Mouse (Mus musculus) intestine, postnatal 0 days (tissue): ENCODE measurements around the gene Pgpep1. TPM values are rescaled to one million over a fixed set of nuclear protein-coding genes. Genes with fewer than 3 reads are reported as not detected.

Source experiments
- ATAC-seq: fragments of 200-750 bp; cut with Nextera tagmentation; 2 replicates; pipeline ENCODE4 v1.8.0; 2017; ENCODE audit warnings: mild to moderate bottlenecking, moderate TSS enrichment, moderate library complexity
- H3K27ac ChIP-seq: fragments of 300-500 bp; sonication (generic); 2 replicates; pipeline ENCODE4 v1.5.1; 2014; ENCODE audit warnings: mild to moderate bottlenecking, low read depth, low read length, moderate library complexity
- H3K27me3 ChIP-seq: fragments of 300-500 bp; sonication (generic); replicated peaks from 2 replicates; pipeline ENCODE4 v1.6.1; 2014; ENCODE audit warnings: low read length, mixed read lengths; ENCODE audit not compliant: control insufficient read depth, insufficient read depth
- H3K36me3 ChIP-seq: fragments of 300-500 bp; sonication (generic); 2 replicates; pipeline ENCODE4 v1.6.1; 2014; ENCODE audit warnings: mild to moderate bottlenecking, moderate library complexity; ENCODE audit not compliant: control insufficient read depth, insufficient read depth
- H3K4me1 ChIP-seq: fragments of 300-500 bp; sonication (generic); replicated peaks from 2 replicates; pipeline ENCODE4 v1.6.1; 2014; ENCODE audit warnings: antibody characterized with exemption, low read length, mixed read lengths; ENCODE audit not compliant: control insufficient read depth, insufficient read depth
- H3K4me2 ChIP-seq: fragments of 300-500 bp; sonication (generic); replicated peaks from 2 replicates; pipeline ENCODE4 v1.6.1; 2014; ENCODE audit warnings: low read depth, mild to moderate bottlenecking, moderate library complexity
- H3K4me3 ChIP-seq: fragments of 300-500 bp; sonication (generic); 2 replicates; pipeline ENCODE4 v1.5.1; 2014; ENCODE audit warnings: low read depth, low read length
- H3K9ac ChIP-seq: fragments of 300-500 bp; sonication (generic); 2 replicates; pipeline ENCODE4 v1.6.1; 2014; ENCODE audit warnings: mild to moderate bottlenecking, low read depth, low read length
- H3K9me3 ChIP-seq: fragments of 300-500 bp; sonication (generic); 2 replicates; pipeline ENCODE4 v1.6.1; 2016; ENCODE audit warnings: mixed run types; ENCODE audit not compliant: control insufficient read depth
- CTCF ChIP-seq: sonication (generic); IDR thresholded peaks from 2 replicates; pipeline ENCODE4 v1.5.1; 2016; ENCODE audit warnings: low read depth, mild to moderate bottlenecking, control low read depth, antibody characterized with exemption, moderate library complexity
- WGBS: fragments of 180-500 bp; shearing (Covaris S2); extraction: QIAGEN DNeasy Blood & Tissue Kit; methylation state at CpG from one replicate; pipeline ENCODE4 v1.1.7; 2014; 5-methylcytosine and 5-hydroxymethylcytosine counted together
- polyA plus RNA-seq: library from polyadenylated mRNA; unstranded; fragments of >200 nt; fragmentation: Nextera tagmentation; extraction: Ambion mirVana; gene quantifications from 2 replicates; pipeline ENCODE4 v1.2.1, GENCODE M21; 2015

Pgpep1 gene
- polyA plus RNA-seq, 1 experiment from 2014 or later = 79.0 TPM

- 31% methylated on average over 1 of the region's 1 CpGs for WGBS
- no peak for ATAC-seq
- TF ChIP-seq CTCF = no peak
- 0 out of 2 replicates have a peak overlapping the region, but pooled peaks have one; percentile 31 for H3K27ac ChIP-seq
- H3K4me3 ChIP-seq = no peak overlapping the region
- H3K4me1 ChIP-seq = 0 out of 2 replicates have a peak, but pooled peaks cover 8% of the 10 kb centered on the region
- H3K9ac ChIP-seq = no peak overlapping the region
- no peaks in the 10 kb centered on the region for H3K27me3 ChIP-seq
- no peak overlapping the region for H3K4me2 ChIP-seq
- H3K9me3 ChIP-seq = no peaks in the 10 kb centered on the region
- peaks cover 53% of the 10 kb centered on the region for H3K36me3 ChIP-seq
These were observed 6.1 kb downstream of the Pgpep1 start for GRCm38 (mm10) chr8:70654121-70654520.

GRCm38 (mm10) chr8:70653226-70653625 lies 7.0 kb downstream of the Pgpep1 start:
- H3K4me3 ChIP-seq = no peak overlapping the region
- no peaks in the 10 kb centered on the region for H3K27me3 ChIP-seq
- H3K36me3 ChIP-seq = peaks cover 57% of the 10 kb centered on the region
- H3K4me1 ChIP-seq = peaks cover 15% of the 10 kb centered on the region; the same call in 1 of the 2 replicates
- H3K9ac ChIP-seq = no peak overlapping the region
- no peaks in the 10 kb centered on the region for H3K9me3 ChIP-seq
- H3K27ac ChIP-seq = peak overlapping the region; percentile 31
- WGBS = 34% methylated on average over 2 of the region's 2 CpGs
- no peak overlapping the region for H3K4me2 ChIP-seq
- TF ChIP-seq CTCF = peak; percentile 93
- peak; percentile 49 for ATAC-seq

- TF ChIP-seq CTCF = no peak
- Histone ChIP-seq H3K27ac (peak overlapping the region; percentile 46), H3K27me3 (no peaks in the 10 kb centered on the region), H3K4me1 (peaks cover 19% of the 10 kb centered on the region; the same call in 1 of the 2 replicates), H3K9me3 (no peaks in the 10 kb centered on the region), H3K9ac (no peak overlapping the region), H3K4me2 (no peak overlapping the region), H3K4me3 (no peak overlapping the region), H3K36me3 (peaks cover 39% of the 10 kb centered on the region)
- no peak for ATAC-seq
- WGBS = 81% methylated on average over 17 of the region's 17 CpGs
These were observed 9.8 kb downstream of the Pgpep1 start for GRCm38 (mm10) chr8:70650351-70650750.

GRCm38 (mm10) chr8:70649324-70649723 lies 10.9 kb downstream of the Pgpep1 start:
- 29% methylated on average over 4 of the region's 4 CpGs for WGBS
- peak overlapping the region; percentile 41 for H3K27ac ChIP-seq
- 0 out of 2 replicates have a peak, but pooled peaks have one; percentile 2 for TF ChIP-seq CTCF

GRCm38 (mm10) chr8:70648921-70649320 lies 11.3 kb downstream of the Pgpep1 start:
- no peak for TF ChIP-seq CTCF
- H3K36me3 ChIP-seq = peaks cover 33% of the 10 kb centered on the region
- H3K27ac ChIP-seq = peak overlapping the region; percentile 41
- no peak for ATAC-seq
- no peak overlapping the region for H3K4me3 ChIP-seq
- no peaks in the 10 kb centered on the region for H3K27me3 ChIP-seq
- no peaks in the 10 kb centered on the region for H3K9me3 ChIP-seq
- peaks cover 19% of the 10 kb centered on the region; the same call in 1 of the 2 replicates for H3K4me1 ChIP-seq
- H3K9ac ChIP-seq = no peak overlapping the region
- 45% methylated on average over 3 of the region's 3 CpGs for WGBS
- no peak overlapping the region for H3K4me2 ChIP-seq

More at GRCm38 (mm10) chr8:70649324-70649723, 10.9 kb downstream of the Pgpep1 start:
- no peak overlapping the region for H3K9ac ChIP-seq
- peak; percentile 41 for ATAC-seq
- H3K9me3 ChIP-seq = no peaks in the 10 kb centered on the region
- H3K4me3 ChIP-seq = no peak overlapping the region
- H3K27me3 ChIP-seq = no peaks in the 10 kb centered on the region
- H3K4me2 ChIP-seq = no peak overlapping the region
- H3K36me3 ChIP-seq = peaks cover 33% of the 10 kb centered on the region
- H3K4me1 ChIP-seq = peaks cover 19% of the 10 kb centered on the region; the same call in 1 of the 2 replicates

GRCm38 (mm10) chr8:70648164-70648442 lies 12.1 kb downstream of the Pgpep1 start:
- H3K4me1 ChIP-seq = peaks cover 19% of the 10 kb centered on the region; the same call in 1 of the 2 replicates
- H3K36me3 ChIP-seq = peaks cover 33% of the 10 kb centered on the region
- H3K4me3 ChIP-seq = no peak overlapping the region
- TF ChIP-seq CTCF = no peak
- no peak overlapping the region for H3K4me2 ChIP-seq
- 29% methylated on average over 1 of the region's 1 CpGs for WGBS
- H3K27me3 ChIP-seq = no peaks in the 10 kb centered on the region
- no peaks in the 10 kb centered on the region for H3K9me3 ChIP-seq
- no peak overlapping the region for H3K9ac ChIP-seq
- H3K27ac ChIP-seq = 0 out of 2 replicates have a peak overlapping the region, but pooled peaks have one; percentile 41
- no peak for ATAC-seq
